Mouse (Mus musculus): Measurements from ENCODE around the gene Tmc6. TPM values are rescaled to one million over a fixed set of nuclear protein-coding genes. Genes with fewer than 3 reads are reported as not detected.

The Tmc6 gene
- polyA plus RNA-seq, 1 experiment: 49.8 TPM

DNA sequence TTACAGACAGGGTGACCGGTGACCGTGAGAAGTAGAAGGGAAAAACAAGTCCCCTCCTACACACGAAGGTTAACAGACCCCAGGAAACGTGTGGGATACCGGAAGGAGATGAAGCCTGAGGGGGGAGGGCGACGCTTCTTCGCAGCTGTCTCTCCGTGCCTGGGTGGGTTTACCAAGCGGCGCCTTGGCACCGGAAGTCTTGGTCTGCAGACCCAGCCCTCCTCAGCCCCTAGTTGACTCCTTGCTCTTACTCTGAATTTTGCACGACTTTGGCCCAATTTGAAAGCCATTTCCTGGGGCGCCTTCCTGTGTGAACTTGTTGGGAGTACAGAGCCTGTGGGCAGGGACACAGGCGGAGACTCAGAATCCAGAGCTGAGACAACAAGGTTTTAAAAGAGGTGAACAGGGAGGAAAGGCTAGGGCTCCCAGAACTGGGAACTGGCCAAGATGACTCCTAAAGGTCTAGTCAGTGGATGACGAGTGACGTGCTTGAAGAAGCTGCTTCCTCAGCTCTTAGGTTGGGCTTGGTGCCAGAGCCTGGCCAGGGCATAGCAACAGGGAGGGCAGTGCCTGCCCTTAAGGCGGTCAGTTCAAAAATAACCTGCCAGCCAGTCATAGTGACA lies 688 bp downstream of the Tmc6 start:
- no peak for DNase-seq (ENCODE audit: low read depth)

DNA sequence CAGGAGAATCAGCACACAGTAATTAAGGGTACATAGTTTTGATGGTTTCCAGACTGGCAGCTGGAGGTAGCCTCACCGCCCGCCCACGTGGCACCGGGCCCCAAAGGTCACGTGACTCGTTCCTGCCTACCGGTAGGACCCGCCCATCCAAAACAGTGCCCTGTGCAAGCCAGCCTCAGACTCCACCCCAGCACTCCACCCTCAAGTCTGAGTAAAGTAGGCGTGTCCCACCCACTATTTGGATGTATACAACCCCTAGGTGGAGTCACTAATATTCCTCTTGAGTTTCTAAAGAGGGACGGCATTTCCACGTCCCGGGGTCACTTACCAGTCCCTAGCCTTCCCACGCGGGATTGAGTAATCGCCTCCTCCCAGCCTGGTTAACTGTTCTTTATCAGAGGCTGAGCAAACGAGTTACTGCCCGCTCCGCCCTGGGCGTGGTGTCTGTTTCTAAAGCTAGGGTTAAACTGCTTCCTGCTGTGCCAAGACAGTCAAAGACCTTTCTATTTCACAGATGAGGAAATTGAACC lies 1.4 kb downstream of the Tmc6 start:
- DNase-seq (ENCODE audit: low read depth): peak; percentile 100

DNA sequence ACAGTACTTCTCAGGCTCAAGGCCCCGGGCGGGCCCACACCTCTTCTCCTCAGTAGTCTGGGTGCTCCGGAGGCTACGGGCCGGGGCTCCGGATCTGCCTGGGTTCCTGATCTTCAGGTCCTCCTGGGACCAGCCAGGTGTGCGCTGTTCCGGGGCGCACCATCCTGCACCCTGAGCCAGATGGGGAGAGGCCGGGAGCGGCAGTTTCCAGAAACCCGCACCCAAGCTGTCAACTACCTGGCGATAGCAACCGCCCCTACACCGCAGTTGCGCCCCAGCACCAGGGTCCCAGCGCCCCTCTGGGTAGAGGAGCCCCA lies 1.8 kb downstream of the Tmc6 start:
- DNase-seq (ENCODE audit: low read depth): peak; percentile 26

DNA sequence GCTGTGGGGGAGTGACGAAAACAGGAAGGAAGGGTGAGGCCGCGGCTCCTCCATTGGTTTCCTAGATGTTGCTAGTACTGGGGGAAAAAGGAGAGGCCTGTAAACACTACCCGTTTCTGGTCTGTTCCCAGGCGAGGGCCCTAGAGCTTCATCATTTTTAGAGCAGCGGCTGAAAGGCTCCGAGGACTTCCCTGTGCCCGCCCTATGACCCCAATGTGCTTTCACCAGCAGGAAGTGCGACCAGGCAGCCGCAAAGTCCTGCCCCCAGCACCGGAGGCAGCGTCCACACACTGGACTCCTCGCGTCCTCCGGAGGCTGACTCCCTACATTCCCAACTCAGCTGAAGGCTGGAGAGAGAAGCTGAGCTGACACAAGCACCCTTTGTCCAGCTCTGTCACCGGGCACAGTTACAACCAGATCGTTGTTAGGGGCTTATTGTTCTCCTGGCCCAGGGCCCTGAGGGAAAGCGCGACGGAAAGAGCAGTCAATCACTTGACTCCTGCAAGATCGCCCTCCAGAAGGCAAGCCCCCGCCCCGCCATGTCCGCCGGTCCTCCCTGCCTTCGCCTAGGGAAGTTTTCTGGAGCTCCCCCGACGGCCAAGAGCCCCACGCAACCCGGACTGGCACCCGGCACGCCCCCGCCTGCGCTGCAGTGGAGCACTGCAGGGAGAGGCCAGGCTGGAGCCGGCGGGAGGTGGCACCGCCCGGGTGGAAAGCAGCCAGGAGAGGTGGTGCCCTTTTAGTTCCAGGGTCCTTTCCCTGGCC lies 2.4 kb downstream of the Tmc6 start:
- no peak for DNase-seq (ENCODE audit: low read depth)

DNA sequence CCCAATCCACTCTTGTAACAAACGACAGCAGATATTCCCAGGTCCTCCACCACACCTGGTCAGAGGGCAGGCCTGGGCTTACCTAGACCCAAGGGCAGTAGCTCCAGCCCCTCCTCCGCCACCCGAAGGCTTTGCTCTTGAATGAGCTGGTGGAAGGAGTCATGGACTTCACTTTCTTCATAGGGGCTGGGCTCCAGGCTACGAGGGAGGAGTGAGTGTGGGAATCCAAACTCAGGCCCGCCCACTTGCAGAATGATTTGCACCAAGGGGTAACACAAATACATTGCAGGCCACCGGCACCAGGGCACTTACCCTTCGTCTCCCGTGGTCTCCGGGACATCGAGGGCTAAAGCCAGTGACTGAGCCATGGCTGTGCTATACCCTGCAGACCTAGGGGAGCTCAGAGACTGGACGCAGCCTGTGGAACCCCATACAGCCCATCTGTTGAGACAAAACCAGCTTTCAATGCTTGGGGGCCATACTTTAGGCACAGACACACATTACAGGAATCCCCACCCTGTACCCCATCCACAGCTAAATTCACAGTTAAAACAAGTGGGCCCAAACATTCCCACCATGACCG lies 3.1 kb downstream of the Tmc6 start:
- DNase-seq (ENCODE audit: low read depth): no peak

DNA sequence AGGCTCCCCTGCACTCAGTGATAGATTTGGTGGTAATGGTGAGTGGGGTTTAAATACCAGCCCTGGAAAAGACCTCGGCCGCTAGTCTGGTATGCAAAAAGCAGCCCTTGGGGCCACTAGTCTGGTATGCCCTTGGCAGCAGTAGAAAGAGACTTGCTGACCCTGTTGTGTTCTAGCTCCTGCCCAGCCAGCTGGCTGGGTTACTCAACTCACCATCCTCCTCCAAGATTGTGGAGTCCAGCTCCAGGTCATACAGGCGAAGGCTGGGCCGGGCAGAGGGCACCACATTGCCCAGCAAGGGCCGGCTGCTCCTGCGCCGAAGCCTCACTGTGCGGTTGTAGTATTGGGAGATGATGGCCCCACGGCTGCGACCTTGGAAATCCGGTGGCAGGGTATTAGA lies 4.0 kb downstream of the Tmc6 start:
- no peak for DNase-seq (ENCODE audit: low read depth)

DNA sequence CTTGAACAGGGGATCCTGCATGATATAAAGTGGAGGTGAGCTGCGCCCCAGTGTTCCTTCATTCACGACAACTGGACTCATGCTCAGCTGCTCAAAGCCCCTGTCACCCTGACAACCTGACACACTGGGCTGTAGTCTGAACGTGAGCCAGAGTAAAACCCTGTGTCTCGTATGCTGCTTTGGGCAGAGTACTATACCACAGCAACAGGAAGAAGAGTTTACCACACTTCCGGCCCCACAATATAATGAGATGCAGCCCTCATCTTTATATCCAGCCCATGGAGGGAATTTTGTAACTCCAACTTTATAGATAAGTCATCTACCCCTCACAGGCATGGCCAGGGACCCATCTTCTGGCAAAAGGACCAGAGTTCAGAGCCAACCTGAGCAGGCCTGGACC lies 4.9 kb downstream of the Tmc6 start:
- no peak for DNase-seq (ENCODE audit: low read depth)

DNA sequence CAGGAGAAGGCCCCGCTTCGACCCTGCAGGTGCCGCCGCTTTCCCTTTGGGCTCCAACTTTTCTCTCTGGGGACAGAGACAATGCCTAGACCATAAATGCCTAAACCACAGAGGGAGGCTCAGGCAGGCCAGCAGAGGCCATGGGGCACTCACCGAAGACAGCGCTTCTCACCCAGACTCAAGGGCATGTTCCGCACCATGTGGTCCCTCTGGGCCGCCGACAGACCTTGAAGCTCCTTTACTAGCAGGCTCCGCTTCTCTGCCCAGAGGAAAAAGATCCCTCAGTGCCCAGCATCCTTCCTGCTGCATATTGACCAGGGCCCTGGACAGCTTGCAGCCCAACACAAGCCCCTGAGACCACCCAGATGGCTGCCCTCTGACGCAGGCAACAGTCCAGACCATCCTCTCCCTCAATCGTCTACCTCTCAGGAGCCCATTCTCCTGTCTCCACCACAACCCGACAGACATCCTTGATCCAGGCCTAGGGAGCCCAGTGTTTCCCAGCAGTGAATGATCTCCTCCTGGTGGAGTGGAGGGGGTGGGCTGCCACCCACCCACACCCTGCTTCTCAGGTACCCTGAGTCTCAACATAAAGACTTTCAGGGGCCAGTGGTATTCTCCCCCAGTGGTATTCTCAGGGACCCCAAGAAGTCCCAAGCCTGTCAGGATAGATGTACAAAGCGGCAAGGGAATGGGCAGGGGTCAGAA lies 5.8 kb downstream of the Tmc6 start:
- no peak for DNase-seq (ENCODE audit: low read depth)

DNA sequence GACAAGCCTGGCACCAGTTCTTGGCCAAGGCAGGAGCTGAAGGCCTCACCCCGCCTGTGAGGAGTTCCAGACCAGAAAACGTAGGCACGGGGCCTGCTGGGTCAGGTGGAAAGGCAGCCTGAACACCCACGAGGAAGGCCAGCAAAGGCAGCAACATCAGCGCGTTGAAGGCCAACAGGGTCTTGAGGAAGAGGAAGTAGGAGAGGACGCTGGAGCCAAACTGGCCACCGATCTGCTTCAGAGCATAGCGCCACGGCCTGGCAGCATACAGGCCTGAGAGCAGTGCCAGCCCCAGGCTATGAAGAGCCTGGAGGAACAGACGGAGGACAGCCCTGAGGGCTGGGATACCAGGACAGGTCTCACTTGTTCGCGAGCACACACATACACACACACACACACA lies 6.5 kb downstream of the Tmc6 start:
- no peak for DNase-seq (ENCODE audit: low read depth)

DNA sequence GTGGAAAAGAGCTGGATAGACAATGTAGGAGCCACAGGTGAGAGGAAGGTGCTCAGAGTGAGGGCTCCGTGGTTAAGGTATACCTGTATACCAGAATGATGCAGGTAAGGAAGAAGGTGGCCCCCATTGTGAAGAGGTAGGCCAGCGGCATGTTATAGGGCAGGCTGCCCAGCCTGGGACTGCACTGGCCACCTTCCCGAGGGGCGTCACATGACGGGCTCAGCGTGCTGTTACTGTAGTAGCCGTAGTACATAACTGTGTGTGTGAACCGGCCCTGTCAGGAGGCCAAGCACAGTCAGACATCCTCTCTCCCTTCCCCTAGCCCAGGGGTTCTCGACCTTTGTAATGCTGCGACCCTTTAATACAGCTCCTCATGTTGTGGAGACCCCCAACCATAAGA lies 7.1 kb downstream of the Tmc6 start:
- no peak for DNase-seq (ENCODE audit: low read depth)

DNA sequence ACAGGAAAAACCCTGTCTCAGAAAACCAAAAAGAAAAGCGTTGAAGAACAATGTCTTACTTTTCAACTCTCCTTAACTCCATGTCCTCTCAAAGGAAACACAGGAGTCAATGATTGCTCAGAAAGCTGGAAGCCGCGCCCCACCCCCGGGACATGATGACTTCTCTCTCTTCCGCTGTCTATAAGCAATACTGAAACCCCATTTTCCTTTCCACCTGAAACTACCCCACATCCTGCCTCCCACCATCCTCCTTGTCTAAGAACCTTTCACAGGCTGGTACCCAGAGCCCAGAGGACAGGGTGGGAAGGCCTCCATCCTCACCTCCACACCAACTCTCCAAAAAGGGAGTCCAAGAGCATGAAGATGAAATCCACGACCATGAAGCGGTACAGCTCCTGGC lies 9.6 kb downstream of the Tmc6 start:
- DNase-seq (ENCODE audit: low read depth): no peak

DNA sequence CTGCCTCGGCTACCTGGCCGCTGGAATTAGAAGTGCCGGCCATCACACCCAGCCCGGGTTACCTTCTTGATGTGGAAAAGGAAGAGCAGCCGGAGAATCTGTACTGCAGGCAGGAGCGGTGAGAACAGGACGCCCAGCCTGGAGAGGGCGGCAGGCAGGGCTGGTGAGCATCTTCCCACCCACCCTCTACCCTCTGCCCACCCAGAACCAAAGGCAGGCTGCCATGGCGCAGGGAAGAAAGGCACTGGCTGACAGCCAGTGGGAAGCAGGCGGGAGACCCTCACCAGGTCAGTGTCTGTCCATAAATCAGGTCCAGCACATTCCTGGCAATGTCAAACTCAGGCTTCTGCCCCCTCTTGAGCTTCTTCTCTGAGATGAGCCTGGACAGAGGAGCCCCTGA lies 11.6 kb downstream of the Tmc6 start:
- no peak for DNase-seq (ENCODE audit: low read depth)

DNA sequence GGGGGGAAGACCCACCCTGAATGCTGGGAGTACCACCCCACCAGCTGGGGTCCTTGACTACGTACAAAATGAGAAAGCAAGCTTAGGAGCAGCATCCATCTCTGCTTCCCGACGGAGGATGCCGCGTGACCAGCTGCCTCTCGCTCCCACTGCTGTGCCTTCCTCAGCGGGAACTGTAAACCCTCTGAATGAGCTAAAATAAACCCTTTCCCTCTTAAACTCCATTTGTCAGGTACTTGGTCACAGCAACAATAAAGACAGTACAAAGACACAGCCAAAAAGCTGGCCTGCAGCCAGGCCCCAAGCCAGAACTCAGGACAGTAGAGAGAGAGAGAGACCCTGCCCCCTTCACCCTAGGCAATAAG lies 12.3 kb downstream of the Tmc6 start:
- no peak for DNase-seq (ENCODE audit: low read depth)

DNA sequence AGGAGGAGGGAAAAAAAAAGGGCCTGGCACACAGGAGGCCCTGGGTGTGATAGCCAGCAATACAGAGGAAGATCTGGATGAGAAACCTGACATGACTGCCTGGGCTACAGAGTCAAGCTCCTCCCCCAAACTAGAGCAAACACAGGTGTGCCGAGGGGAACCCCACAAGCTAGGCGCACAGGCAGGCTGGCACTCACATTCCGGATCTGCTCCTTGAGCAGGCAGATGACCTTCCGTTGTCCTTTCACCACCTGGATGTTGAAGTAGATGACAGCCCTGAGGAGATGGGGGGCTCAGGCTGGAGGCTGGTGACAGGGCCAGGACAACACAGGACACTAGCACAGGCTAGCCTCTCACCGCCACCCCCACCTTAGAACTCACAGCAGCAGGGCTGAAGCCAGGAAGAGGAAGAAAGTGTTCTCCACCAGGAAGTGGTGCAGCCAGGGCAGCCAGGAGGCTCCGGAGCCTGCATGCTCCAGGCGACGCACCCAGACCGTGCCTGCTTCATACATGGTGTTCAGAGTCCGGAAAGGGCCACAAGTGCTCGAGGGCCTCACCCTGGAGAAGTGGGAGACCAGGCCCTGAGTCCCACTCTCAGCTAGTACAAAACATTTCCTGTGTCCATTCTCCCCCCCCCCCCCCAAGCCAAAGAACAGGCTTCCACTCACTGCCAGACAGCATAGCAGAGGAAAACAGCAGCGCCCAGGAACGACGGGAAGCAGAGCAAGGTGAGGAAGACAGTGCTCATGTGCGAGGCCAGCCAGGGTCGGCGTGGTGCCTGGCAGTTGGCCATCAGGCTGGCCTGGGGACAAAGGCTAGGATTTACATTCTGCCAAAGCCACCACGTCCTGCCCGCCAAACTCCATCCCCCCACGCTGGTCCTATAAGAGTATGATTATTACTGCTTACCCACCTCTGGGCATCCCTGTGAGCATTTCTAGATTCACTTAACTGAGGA lies 13.0 kb downstream of the Tmc6 start:
- DNase-seq (ENCODE audit: low read depth): no peak

DNA sequence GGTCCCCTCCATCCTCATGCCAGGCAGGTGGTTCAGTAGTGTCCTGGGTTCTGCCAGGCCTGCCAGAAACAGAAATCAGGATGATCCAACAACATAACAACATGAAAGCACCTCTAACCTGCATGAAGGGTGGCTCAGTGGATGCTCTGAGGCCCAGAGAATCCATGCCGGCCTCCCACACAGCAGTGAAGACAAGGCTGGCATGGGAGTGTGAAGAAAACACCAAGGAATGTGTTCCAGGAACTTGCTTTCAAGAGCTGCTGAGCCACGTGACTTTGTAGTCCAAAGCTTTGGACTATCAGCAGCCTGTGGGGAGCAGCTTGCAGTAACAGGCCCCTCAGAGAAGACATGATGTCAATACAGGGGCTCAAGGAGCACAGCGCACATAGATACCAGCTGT lies 15.7 kb downstream of the Tmc6 start:
- DNase-seq (ENCODE audit: low read depth): no peak

DNA sequence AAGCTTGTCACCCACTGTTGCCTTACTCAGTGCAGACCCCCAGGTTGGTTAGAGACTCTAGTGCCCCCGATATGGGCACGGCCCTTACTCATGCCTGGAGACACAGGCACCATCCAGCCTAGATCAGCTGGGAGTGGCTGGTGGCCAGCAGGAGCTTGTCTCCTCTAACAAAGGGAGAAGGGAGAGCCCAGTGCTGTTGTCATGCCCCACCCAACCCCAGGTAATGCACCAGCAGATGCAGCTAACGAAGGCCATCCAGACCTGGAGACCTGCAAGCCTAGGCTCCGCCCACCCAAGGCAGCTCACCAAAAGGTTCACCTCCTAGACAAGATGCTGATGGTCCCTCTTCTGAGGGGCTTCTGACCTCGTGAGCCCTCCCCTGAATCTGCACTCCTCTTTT lies 16.6 kb downstream of the Tmc6 start:
- no peak for DNase-seq (ENCODE audit: low read depth)

DNA sequence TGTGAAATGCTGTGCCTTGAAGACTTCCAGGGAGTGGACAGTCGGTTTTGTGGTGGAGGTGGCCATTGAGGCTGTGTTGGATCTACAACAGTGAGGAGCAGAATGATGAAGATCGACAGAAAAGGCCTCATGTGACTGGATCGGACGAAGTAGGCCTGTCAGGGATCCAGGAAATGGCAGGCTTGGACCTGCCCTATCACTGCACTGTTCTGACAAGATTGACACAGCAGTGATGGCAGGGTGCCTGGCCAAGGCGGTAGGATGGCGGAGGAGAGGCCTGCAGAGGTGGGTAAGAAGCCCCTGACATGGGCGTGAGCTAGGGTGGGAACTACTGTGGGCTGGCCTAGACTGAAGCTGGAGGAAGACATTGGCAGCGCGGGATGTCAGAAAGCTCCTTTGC lies 17.7 kb downstream of the Tmc6 start:
- DNase-seq (ENCODE audit: low read depth): no peak

DNA sequence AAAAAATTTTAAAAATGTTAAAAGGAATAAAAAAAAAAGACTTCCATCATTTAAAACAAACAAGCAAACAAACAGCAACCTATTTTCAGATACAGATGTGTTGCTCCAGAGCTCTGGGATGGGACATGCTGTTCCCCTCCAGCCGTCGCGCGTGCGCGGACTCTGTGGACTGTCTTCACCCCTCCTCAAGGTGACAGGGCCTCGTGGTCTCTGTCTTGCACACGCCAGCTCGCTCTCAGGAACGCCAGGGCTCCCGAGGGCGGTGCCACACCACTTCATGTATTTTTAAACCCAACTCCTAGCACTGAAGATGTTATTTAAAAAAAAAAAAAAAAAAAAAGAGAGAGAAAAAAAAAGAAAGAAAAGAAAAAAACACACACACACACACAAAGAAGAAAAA lies 19.8 kb downstream of the Tmc6 start:
- no peak for DNase-seq (ENCODE audit: low read depth)

DNA sequence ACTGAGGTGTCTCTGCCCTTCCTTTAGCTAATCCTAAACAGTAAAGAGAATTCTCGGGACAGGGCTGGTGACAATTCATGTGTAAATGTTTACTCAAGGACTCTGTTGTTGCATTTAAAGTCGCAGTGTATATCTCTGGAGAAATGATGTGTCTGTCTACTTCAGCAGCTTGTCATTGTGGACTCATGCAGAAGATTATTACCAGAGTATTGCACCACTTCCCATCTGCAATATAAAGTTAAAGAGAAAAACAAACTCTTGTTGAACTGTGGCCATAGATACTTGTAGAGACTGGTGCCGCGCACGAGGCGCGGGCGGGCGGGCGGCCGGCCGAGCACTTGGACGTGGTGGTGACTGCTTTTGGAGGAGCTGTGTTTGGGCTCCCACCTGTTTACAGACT lies 20.2 kb downstream of the Tmc6 start:
- no peak for DNase-seq (ENCODE audit: low read depth)

DNA sequence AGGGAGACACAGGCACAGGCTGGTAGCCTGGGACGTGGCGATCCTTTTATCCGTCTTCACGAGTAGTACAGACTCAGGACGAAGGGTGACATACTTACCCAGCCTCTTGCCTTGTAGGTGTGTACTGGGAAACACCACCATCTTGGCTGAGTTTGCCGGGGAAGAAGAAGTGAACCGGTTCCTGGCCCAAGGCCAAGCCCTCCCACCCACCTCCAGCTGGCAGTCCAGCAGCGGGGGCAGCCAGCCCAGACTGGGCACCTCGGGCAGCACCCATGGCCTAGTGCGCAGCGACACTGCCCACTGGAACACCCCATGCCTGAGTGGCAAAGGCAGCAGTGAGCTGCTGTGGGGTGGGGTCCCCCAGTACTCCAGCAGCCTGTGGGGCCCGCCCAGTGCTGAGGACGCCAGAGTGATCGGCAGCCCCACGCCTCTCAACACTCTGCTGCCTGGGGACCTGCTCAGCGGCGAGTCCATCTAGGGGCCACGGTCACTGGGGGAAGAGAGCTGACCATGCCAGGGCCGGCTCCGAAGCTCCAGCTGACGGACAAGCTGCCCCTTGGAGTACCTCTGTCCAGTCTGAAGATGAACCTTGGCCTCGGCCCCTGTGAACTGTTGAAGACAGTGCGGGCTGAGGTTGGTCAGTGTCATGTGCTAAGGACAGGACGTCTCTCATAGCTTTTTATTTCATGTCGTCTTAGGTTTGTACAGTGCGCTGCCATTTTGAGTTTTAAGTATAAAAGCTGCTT lies 21.5 kb downstream of the Tmc6 start:
- no peak for DNase-seq (ENCODE audit: low read depth)

DNA sequence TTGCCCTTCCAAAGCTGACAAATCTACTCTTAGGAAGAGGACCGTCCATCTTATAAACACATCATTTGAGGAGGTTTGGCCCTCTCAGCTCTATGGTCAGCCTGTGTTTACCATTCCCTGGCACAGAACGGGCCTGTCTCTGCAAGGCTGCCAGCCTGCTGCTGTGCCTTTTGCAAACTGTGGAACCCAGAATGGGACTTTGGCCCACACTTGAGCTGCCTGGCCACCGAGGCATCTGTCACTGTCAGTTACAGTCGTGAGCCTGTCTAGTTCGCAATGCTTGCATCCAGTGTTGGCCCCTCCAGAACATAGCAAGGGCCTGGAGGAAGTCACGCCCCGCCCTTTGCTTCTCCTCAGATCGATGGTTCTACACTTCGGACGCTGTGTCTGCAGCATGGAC lies 22.7 kb downstream of the Tmc6 start:
- DNase-seq (ENCODE audit: low read depth): no peak

All from gonadal fat pad, adult 2 months (tissue).